Mouse (Mus musculus) stomach, embryonic 14.5 days (tissue): Measurements from ENCODE around the gene Phf20. TPM values are rescaled to one million over a fixed set of nuclear protein-coding genes. Genes with fewer than 3 reads are reported as not detected.
A peak's percentile ranks its signal among the peaks of the same experiment; 100 is the strongest.

Experiments
- ATAC-seq: fragments of 200-750 bp; cut with Nextera tagmentation; 2 replicates; pipeline ENCODE4 v1.8.0; 2017; ENCODE audit warnings: low read depth, moderate TSS enrichment; ENCODE audit not compliant: insufficient number of reproducible peaks, insufficient read depth, low FRiP score
- H3K27ac ChIP-seq: fragments of 300-500 bp; sonication (generic); 2 replicates; pipeline ENCODE4 v1.5.1; 2014; ENCODE audit warnings: mild to moderate bottlenecking, low read length, moderate library complexity, mixed read lengths
- H3K27me3 ChIP-seq: fragments of 300-500 bp; sonication (generic); 2 replicates; pipeline ENCODE4 v1.6.1; 2014; ENCODE audit warnings: low read length, control low read depth, mixed read lengths; ENCODE audit not compliant: control insufficient read depth, insufficient read depth
- H3K36me3 ChIP-seq: fragments of 300-500 bp; sonication (generic); 2 replicates; pipeline ENCODE4 v1.6.1; 2014; ENCODE audit warnings: mild to moderate bottlenecking, control low read depth, low read length, moderate library complexity, mixed read lengths; ENCODE audit not compliant: control insufficient read depth, insufficient read depth
- H3K4me1 ChIP-seq: fragments of 300-500 bp; sonication (generic); 2 replicates; pipeline ENCODE4 v1.6.1; 2014; ENCODE audit warnings: low read length, control low read depth, mixed read lengths; ENCODE audit not compliant: control insufficient read depth, insufficient read depth
- H3K4me2 ChIP-seq: fragments of 300-500 bp; sonication (generic); replicated peaks from 2 replicates; pipeline ENCODE4 v1.6.1; 2014; ENCODE audit warnings: low read depth, low read length, control low read depth
- H3K4me3 ChIP-seq: fragments of 300-500 bp; sonication (generic); 2 replicates; pipeline ENCODE4 v1.5.1; 2014; ENCODE audit warnings: low read depth, low read length, control low read depth
- H3K9ac ChIP-seq: fragments of 300-500 bp; sonication (generic); replicated peaks from 2 replicates; pipeline ENCODE4 v1.6.1; 2014; ENCODE audit warnings: low read depth, mild to moderate bottlenecking, control low read depth, low read length, moderate library complexity, mixed read lengths
- H3K9me3 ChIP-seq: fragments of 300-500 bp; sonication (generic); 2 replicates; pipeline ENCODE4 v1.6.1; 2016; ENCODE audit warnings: low read depth, low read length, control low read depth; ENCODE audit not compliant: control insufficient read depth
- WGBS: fragments of 180-500 bp; shearing (Covaris S2); extraction: QIAGEN DNeasy Blood & Tissue Kit; methylation state at CpG from one replicate; pipeline ENCODE4 v1.1.7; 2014; 5-methylcytosine and 5-hydroxymethylcytosine counted together
- polyA plus RNA-seq: library from polyadenylated mRNA; unstranded; fragments of >200 nt; fragmentation: Nextera tagmentation; extraction: Ambion mirVana; gene quantifications from 2 replicates; pipeline ENCODE4 v1.2.1, GENCODE M21; 2014

Gene Phf20
- polyA plus RNA-seq, 1 experiment from 2014 or later, result 93.0 TPM

GRCm38 (mm10) chr2:156291998-156292397 is 95.7 kb downstream of the Phf20 start:
- no peak for ATAC-seq
- H3K9me3 ChIP-seq, result no peaks in the 10 kb centered on the region
- no peaks in the 10 kb centered on the region for H3K4me1 ChIP-seq
- H3K4me2 ChIP-seq, result no peak overlapping the region
- H3K27ac ChIP-seq, result no peak overlapping the region
- H3K9ac ChIP-seq, result no peak overlapping the region
- H3K36me3 ChIP-seq, result peaks cover 17% of the 10 kb centered on the region
- 97% methylated on average over 1 of the region's 1 CpGs for WGBS
- H3K4me3 ChIP-seq, result no peak overlapping the region
- H3K27me3 ChIP-seq, result no peaks in the 10 kb centered on the region

- H3K36me3 ChIP-seq, result peaks cover 24% of the 10 kb centered on the region
- whole genome bisulfite sequencing, result 91% methylated on average over 2 of the region's 2 CpGs
Measured at GRCm38 (mm10) chr2:156295601-156296063, 99.4 kb downstream of the Phf20 start.

GRCm38 (mm10) chr2:156296190-156296589 is 99.9 kb downstream of the Phf20 start:
- H3K27me3 ChIP-seq, result no peaks in the 10 kb centered on the region
- peaks cover 30% of the 10 kb centered on the region for H3K36me3 ChIP-seq
- WGBS, result 81% methylated on average over 3 of the region's 3 CpGs
- no peaks in the 10 kb centered on the region for H3K9me3 ChIP-seq
- 0 out of 2 replicates have a peak, but pooled peaks cover 7% of the 10 kb centered on the region for H3K4me1 ChIP-seq
- no peak for ATAC-seq
- H3K4me3 ChIP-seq, result no peak overlapping the region
- H3K4me2 ChIP-seq, result no peak overlapping the region
- no peak overlapping the region for H3K27ac ChIP-seq
- H3K9ac ChIP-seq, result no peak overlapping the region

More at GRCm38 (mm10) chr2:156295601-156296063, 99.4 kb downstream of the Phf20 start:
- no peak overlapping the region for H3K4me2 ChIP-seq
- H3K27me3 ChIP-seq, result no peaks in the 10 kb centered on the region
- no peak overlapping the region for H3K27ac ChIP-seq
- no peak overlapping the region for H3K4me3 ChIP-seq
- no peak overlapping the region for H3K9ac ChIP-seq
- ATAC-seq, result no peak
- 0 out of 2 replicates have a peak, but pooled peaks cover 7% of the 10 kb centered on the region for H3K4me1 ChIP-seq
- no peaks in the 10 kb centered on the region for H3K9me3 ChIP-seq

- Histone ChIP-seq H3K9ac (no peak overlapping the region), H3K4me2 (no peak overlapping the region), H3K27ac (no peak overlapping the region; the same call in 1 of the 2 replicates), H3K27me3 (no peaks in the 10 kb centered on the region), H3K4me3 (no peak overlapping the region), H3K36me3 (peaks cover 40% of the 10 kb centered on the region), H3K4me1 (0 out of 2 replicates have a peak, but pooled peaks cover 7% of the 10 kb centered on the region), H3K9me3 (no peaks in the 10 kb centered on the region)
- ATAC-seq, result peak; percentile 85
- 31% methylated on average over 3 of the region's 3 CpGs for WGBS
Measured at GRCm38 (mm10) chr2:156297653-156298052, 101.4 kb downstream of the Phf20 start.

GRCm38 (mm10) chr2:156298458-156298857 is 102.2 kb downstream of the Phf20 start:
- Histone ChIP-seq H3K27me3 (no peaks in the 10 kb centered on the region), H3K9ac (no peak overlapping the region), H3K4me2 (no peak overlapping the region), H3K27ac (peak overlapping the region; percentile 52; the same call in 1 of the 2 replicates), H3K4me1 (0 out of 2 replicates have a peak, but pooled peaks cover 7% of the 10 kb centered on the region), H3K4me3 (no peak overlapping the region), H3K36me3 (peaks cover 42% of the 10 kb centered on the region), H3K9me3 (no peaks in the 10 kb centered on the region)
- ATAC-seq, result no peak
- WGBS, result 74% methylated on average over 7 of the region's 7 CpGs

GRCm38 (mm10) chr2:156302063-156302462 is 105.8 kb downstream of the Phf20 start:
- Histone ChIP-seq H3K9me3 (no peaks in the 10 kb centered on the region), H3K4me1 (0 out of 2 replicates have a peak, but pooled peaks cover 7% of the 10 kb centered on the region), H3K27me3 (no peaks in the 10 kb centered on the region), H3K4me3 (no peak overlapping the region), H3K9ac (no peak overlapping the region), H3K27ac (no peak overlapping the region), H3K4me2 (no peak overlapping the region), H3K36me3 (peaks cover 45% of the 10 kb centered on the region)
- WGBS, result 80% methylated on average over 4 of the region's 4 CpGs
- no peak for ATAC-seq

- Histone ChIP-seq H3K27ac (no peak overlapping the region), H3K27me3 (no peaks in the 10 kb centered on the region), H3K9ac (no peak overlapping the region), H3K4me3 (no peak overlapping the region), H3K4me1 (no peaks in the 10 kb centered on the region), H3K4me2 (no peak overlapping the region), H3K9me3 (no peaks in the 10 kb centered on the region), H3K36me3 (peaks cover 36% of the 10 kb centered on the region)
- ATAC-seq, result no peak
- 91% methylated on average over 4 of the region's 4 CpGs for WGBS
Measured at GRCm38 (mm10) chr2:156304351-156304750, 108.1 kb downstream of the Phf20 start.

GRCm38 (mm10) chr2:156305818-156306217 is 109.6 kb downstream of the Phf20 start:
- ATAC-seq, result no peak
- H3K27me3 ChIP-seq, result no peaks in the 10 kb centered on the region
- peaks cover 31% of the 10 kb centered on the region for H3K36me3 ChIP-seq
- no peak overlapping the region for H3K4me3 ChIP-seq
- no peak overlapping the region for H3K4me2 ChIP-seq
- no peak overlapping the region for H3K9ac ChIP-seq
- no peaks in the 10 kb centered on the region for H3K4me1 ChIP-seq
- WGBS, result 81% methylated on average over 2 of the region's 2 CpGs
- H3K27ac ChIP-seq, result no peak overlapping the region
- H3K9me3 ChIP-seq, result no peaks in the 10 kb centered on the region

GRCm38 (mm10) chr2:156307261-156307660 is 111.0 kb downstream of the Phf20 start:
- Histone ChIP-seq H3K9me3 (no peaks in the 10 kb centered on the region), H3K36me3 (peaks cover 20% of the 10 kb centered on the region), H3K4me3 (no peak overlapping the region), H3K27me3 (no peaks in the 10 kb centered on the region), H3K27ac (no peak overlapping the region), H3K4me1 (no peaks in the 10 kb centered on the region), H3K4me2 (no peak overlapping the region), H3K9ac (no peak overlapping the region)
- ATAC-seq, result no peak
- WGBS, result 62% methylated on average over 5 of the region's 5 CpGs
